Mouse (Mus musculus) gastrocnemius, postnatal 14 days (tissue): ENCODE results near the gene Nmnat3. TPM values are rescaled to one million over a fixed set of nuclear protein-coding genes. Genes with fewer than 3 reads are reported as not detected.
A peak's percentile ranks its signal among the peaks of the same experiment; 100 is the strongest.
"Not testable (repeated sequence)": the region's sequence is repeated elsewhere in the genome, so short reads cannot be mapped to it uniquely, and the experiment has no call there.

Experiments
- DNase-seq: peaks from one replicate; pipeline ENCODE4 v3.0.0; 2021; ENCODE audit warnings: mixed read lengths
- intact Hi-C: fragments of 180-260 bp; cut with DNase I; formaldehyde crosslinking; loops from one replicate; pipeline ENCODE4 v1.15.1; 2025; ENCODE audit warnings: low total_unique reads
- long read RNA-seq, 2 experiments: library from polyadenylated mRNA; stranded (forward); transcript quantifications; one replicate each; pipeline ENCODE4 v2.0.0; 2021
- total RNA-seq, 2 experiments: library from RNA; stranded (reverse); gene quantifications; 2 replicates each; pipeline ENCODE4 v1.2.3; 2021

Nmnat3 gene
- 10 to 100 TPM; 11.5 to 11.7 TPM for total RNA-seq
- long read RNA-seq, experiment 1, transcript Nmnat3-201 (5 exons, 2,166 nt): major isoform, 8 of 23 reads
- long read RNA-seq, experiment 1, partial matches to known transcripts: 0 of 23 reads
- long read RNA-seq, experiment 1, other reads (novel, unspliced or antisense): 15 of 23 reads
- long read RNA-seq, experiment 2, transcript Nmnat3-201 (5 exons, 2,166 nt): major isoform, 13 of 24 reads
- long read RNA-seq, experiment 2, partial matches to known transcripts: 0 of 24 reads
- long read RNA-seq, experiment 2, other reads (novel, unspliced or antisense): 11 of 24 reads

- intact Hi-C loops, DNase-seq: not testable (repeated sequence)
These were observed at the start of gene Nmnat3 for GRCm38 (mm10) chr9:98287135-98287534. TSS of gene Nmnat3 (plus strand) at chr9:98287435.

DNA sequence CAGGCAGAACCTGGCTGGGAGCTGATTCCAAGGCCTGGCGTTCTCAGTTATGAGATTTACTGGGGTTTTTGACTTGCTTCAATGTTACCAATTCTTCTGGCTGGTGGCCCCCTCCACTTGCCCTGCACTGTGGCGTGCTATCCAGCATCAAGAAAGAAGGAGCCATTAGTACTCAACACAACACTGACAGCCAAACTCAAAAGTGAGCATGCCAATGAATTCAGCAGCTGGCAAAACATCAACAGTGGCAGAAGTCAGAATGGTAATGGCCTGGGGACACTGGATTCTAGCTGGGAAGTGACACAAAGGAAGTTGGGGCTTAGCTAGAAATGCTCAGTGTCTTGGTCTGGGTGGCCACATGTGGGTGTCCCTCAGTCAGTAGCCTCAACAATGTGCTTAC lies 43.8 kb upstream of the Nmnat3 start:
- intact Hi-C loops: no loop called here
- no peak for DNase-seq

DNA sequence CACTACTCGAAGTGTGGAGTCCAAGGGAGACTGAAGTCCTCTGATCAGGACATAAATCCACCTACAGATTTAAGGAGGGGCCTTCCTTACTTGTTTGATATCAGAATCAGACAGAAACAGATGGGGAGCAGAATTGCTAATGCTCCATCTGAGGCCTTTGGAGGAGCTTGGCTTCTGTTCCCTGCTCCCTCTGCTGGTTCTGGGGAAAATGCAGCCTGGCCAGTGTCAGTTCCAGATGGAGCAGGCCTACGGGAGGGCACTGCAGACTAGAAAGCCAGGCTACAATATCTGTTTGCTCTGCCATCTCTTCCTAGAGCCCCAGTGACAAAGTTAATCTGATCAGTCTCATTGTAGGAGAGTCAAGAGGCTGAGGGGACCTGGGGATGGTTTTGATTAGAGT lies 43.0 kb upstream of the Nmnat3 start:
- DNase-seq: no peak
- intact Hi-C loops: no loop called here

GRCm38 (mm10) chr9:98245226-98245625 lies 42.0 kb upstream of the Nmnat3 start:
- intact Hi-C loops: no loop called here
- no peak for DNase-seq

DNA sequence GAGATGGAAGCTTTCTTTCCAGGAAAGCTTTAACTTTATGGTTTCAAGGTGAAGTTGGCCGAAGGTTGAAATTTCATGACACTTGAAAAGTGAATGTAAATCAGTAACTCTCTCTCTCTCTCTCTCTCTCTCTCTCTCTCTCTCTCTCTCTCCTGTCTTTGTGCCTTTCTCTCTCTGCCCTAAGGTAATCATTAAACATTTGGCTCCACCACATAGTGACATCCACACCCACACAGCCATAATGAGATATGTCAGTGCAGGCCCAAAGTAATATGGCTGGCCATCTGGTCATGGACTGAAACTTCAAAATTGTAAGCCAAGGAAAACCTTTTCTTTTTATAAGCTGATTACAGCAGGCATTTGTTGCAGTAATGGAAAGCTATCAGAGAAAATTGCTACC lies 40.9 kb upstream of the Nmnat3 start:
- intact Hi-C loops: no loop called here

GRCm38 (mm10) chr9:98260210-98260609 lies 27.0 kb upstream of the Nmnat3 start:
- DNase-seq: no peak
- intact Hi-C loops: no loop called here

More for the DNA sequence above, 40.9 kb upstream of the Nmnat3 start:
- DNase-seq: no peak

- no peak for DNase-seq
These were observed 25.7 kb upstream of the Nmnat3 start for GRCm38 (mm10) chr9:98261461-98262011.

GRCm38 (mm10) chr9:98264916-98265315 lies 22.3 kb upstream of the Nmnat3 start:
- no peak for DNase-seq
- intact Hi-C loops: no loop called here

More at GRCm38 (mm10) chr9:98261461-98262011, 25.7 kb upstream of the Nmnat3 start:
- intact Hi-C loops: no loop called here

- intact Hi-C loops: no loop called here
- no peak for DNase-seq
These were observed 14.5 kb upstream of the Nmnat3 start for GRCm38 (mm10) chr9:98272734-98273133.

DNA sequence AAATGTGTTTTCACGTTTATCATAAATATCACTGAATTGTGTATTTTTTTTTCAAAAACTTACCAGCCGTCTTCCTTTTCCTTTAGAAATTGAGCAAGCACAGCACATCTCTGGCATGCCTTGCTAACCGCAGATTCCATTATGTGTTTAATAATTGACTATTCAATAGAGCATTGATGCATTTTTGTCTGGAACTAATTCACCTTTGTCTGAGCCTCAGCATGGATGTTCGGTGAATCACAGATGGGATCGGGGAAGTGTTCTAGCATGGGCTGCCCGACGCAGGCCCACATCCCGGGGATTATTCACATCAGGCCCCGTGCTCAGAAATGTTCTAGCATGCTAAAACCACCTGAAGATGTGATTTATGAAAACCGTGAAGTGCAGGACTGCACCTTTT lies 12.2 kb upstream of the Nmnat3 start:
- intact Hi-C loops: no loop called here
- no peak for DNase-seq

- DNase-seq: no peak
- intact Hi-C loops: no loop called here
These were observed 7.1 kb upstream of the Nmnat3 start for GRCm38 (mm10) chr9:98280162-98280561.

DNA sequence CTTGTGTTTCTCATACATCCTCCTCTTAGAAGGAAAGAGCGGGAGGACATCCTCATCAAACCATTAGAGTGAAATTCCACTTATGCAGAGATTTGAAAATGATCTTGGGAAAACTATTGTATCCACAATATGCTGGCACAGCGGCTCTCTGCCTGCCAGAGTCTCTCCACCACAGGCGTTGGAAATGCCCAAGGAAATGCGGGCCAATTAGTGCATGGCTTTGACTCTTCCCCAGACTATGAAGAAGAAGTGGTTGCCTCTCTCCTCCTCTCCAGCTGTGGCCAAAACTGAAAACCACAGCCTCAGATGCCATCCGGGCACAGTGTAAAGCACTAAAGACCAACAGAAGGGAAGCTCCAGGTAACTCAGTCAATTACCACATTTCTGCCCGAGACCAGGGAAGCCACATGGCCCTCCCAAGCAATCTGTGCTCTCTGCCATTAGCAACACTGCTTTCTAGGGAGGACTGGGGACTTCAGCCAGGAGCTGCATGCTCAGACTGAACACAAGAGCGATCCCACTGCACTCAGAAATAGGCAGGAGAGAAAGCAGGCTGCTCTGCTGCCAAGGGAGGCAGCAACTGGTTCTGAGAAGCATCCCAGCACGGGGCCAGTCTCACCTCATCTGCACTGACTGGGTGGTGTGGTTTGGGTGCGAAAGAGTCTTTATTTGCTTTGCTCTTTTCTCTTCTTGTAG lies 1.5 kb upstream of the Nmnat3 start:
- DNase-seq: no peak
- intact Hi-C loops: no loop called here

- intact Hi-C loops: no loop called here
- no peak for DNase-seq
These were observed 2.4 kb downstream of the Nmnat3 start for GRCm38 (mm10) chr9:98289665-98290064.

- no peak for DNase-seq
- intact Hi-C loops: no loop called here
These were observed 3.4 kb downstream of the Nmnat3 start for GRCm38 (mm10) chr9:98290591-98290990.

DNA sequence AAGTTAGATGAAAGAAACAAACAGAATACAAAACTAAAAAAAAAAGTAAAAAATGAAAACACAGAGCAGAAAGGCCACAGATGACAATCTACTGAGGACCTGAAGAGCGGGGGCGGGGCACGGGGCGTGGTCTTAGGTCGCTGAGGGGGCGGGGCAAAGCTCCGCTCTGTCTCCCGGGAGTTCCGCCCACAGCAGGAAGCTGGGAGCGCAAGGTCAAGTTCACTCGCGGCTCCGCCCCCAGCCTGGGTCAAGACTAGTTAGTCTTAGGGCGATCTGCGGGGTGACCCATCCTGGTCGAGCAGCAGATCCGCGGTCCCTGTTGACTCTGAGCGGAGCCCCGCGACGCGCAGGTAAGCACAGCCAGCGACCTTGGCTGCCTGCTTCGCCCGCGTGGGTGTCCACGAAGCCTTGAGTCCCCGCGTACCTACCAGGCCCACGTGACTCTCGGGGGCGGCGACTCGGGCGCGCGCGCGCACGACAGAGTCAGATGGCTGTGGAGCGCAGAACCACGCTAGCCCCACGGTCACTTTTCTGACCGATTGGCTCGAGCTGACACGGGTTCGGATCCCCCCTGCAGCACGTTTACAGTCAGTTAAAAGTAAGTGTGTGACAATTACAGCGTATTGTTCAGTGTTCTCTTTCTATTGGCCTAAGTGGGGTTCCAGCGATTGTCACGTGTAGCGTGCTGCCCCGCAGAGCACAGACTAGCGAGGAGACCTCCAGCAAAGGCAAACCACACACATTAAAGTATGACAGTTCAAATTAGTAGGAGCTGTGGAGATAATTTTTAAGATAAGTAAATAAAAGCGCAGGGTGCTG lies 9.4 kb downstream of the Nmnat3 start:
- intact Hi-C loops: no loop called here
- DNase-seq: peak; percentile 88

DNA sequence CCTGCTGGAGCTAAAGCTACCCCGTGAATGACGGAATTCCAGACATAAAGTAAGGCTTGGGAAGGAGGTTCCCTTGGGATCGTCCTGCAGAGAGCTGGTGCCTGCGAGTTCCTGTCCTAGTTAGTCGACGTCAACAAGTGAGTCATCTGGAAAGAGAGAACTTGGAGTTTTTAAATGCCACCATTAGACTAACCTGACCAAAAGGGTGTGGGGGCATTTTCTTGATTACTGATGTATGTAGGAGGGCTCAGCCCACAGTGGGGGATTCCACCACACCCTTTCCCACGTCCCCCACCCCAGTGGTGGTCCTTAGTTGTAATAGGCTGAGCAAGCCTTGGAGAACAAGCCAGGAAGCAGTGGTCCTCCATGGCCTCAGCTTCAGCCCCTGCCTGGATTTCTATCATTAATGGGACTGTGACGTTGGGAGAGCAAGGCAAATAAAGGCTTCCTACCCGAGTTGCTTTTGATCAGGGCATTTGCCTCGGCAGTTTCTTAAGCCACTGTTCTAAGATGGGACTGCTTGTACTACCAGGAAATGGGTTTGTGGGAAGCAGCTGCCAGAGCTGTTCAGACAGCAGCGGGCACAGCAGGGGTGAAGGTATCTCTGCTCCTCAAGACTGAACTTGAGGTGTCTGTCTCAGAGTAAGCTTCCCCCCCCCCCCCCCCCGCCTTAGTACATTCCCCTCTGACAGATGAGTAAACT lies 10.2 kb downstream of the Nmnat3 start:
- intact Hi-C loops: no loop called here
- DNase-seq: no peak

GRCm38 (mm10) chr9:98297937-98298595 lies 10.8 kb downstream of the Nmnat3 start:
- intact Hi-C loops: no loop called here

DNA sequence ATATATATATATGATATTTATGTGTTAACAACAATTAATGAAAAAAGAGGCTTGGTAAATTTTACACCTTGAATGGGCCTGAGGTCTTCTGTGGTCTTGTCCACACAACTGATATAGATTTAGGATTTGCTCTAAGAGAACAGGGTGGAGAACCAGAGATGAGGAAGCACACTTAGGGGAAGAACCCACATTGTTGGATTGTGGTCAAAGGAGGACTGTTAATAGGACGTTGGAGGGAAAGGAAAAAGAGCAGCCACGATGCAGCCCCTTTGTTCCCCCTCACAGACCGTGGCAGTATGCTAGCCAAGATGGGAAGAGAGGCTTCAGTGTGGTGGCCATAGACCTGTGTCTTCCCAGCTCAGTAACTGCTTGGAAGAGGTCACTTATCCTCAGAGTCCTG lies 11.5 kb downstream of the Nmnat3 start:
- intact Hi-C loops: no loop called here

More at GRCm38 (mm10) chr9:98297937-98298595, 10.8 kb downstream of the Nmnat3 start:
- DNase-seq: no peak

DNA sequence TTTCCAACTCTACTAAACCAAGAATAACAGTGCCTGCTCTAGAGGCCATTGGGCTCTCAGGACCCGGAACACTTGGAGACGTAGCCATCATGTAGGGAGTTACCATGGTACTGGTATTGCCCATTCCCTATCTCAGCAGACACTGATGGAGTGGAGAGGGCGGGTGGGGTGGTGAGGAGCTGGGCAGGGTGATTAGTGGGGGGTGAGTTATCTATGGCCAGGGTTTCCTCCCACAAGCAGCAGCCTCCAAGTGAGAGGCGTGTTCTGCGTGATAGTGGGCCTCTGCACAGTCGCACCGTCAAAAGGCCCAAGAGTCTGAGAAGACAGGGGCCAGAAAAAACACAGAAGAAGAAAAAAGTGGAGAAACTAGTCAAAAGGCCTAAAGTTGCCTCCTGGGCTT lies 12.0 kb downstream of the Nmnat3 start:
- intact Hi-C loops: no loop called here
- DNase-seq: no peak

More for the DNA sequence above, 11.5 kb downstream of the Nmnat3 start:
- no peak for DNase-seq
